Mouse (Mus musculus): ENCODE data around the gene Tcf15.

- TF ChIP-seq CTCF (IDR thresholded peaks at IDR 0.05; ENCODE audit: extremely low read depth, insufficient read depth, insufficient read length, insufficient replicate concordance) (no peak), POLR2A (IDR thresholded peaks at IDR 0.05; ENCODE audit: low read depth, low read length) (no peak)
Measured at GRCm38 (mm10) chr2:152192591-152193345, 49.4 kb downstream of the Tcf15 start.

All from spleen, adult 2 months (tissue).